18 mouse cellular contexts compared by ENCODE assay signal in genomic region chr16:11054871-11055270, GRCm38 (mm10). TPM values are rescaled to one million over a fixed set of nuclear protein-coding genes. Genes with fewer than 3 reads are reported as not detected.
DNase-seq lines count a peak whose midpoint lies in the region; ATAC-seq lines count a peak whose summit lies in the region.
"Had no signal": no experiment of that assay in that cellular context is flagged by ENCODE, and none has a peak within 500 bp of the region (broad histone marks: within the 10 kb centered on the region; RNA-seq: fewer than 3 reads in every experiment).

No protein-coding gene starts in this region.

- WGBS in heart, embryonic 16.5 days, result 51% methylated on average over 6 of the region's 6 CpGs
- 72% methylated on average over 6 of the region's 6 CpGs for WGBS in lung, embryonic 16.5 days

- ATAC-seq in heart, embryonic 16.5 days (replicated peaks; ENCODE audit: extremely low read depth, insufficient read depth, low FRiP score), result peak; percentile 47
- peak; percentile 63 for ATAC-seq in lung, embryonic 16.5 days (ENCODE audit: low read depth)

- no peaks in the 10 kb centered on the region for H3K9me3 ChIP-seq in heart, embryonic 16.5 days (replicated peaks; ENCODE audit: control insufficient read depth, low read length)
- H3K9me3 ChIP-seq in lung, embryonic 16.5 days (ENCODE audit: control insufficient read depth, low read length), result no peaks in the 10 kb centered on the region
- H3K9me3 ChIP-seq: forebrain, embryonic 12.5 days; limb, embryonic 12.5 days; liver, embryonic 13.5 days had no signal

- no peak overlapping the region for H3K9ac ChIP-seq in heart, embryonic 16.5 days (ENCODE audit: low read length)
- no peak overlapping the region for H3K9ac ChIP-seq in lung, embryonic 16.5 days (ENCODE audit: low read length)
- H3K9ac ChIP-seq: forebrain, embryonic 12.5 days; limb, embryonic 12.5 days; liver, embryonic 13.5 days had no signal

- no peak overlapping the region for H3K4me2 ChIP-seq in heart, embryonic 16.5 days (ENCODE audit: low read depth, low read length)
- H3K4me2 ChIP-seq in lung, embryonic 16.5 days (ENCODE audit: low read depth, low read length), result no peak overlapping the region
- H3K4me2 ChIP-seq: forebrain, embryonic 12.5 days; limb, embryonic 12.5 days; liver, embryonic 13.5 days; midbrain, embryonic 11.5 days had no signal

- intact Hi-C loops in heart, postnatal 36 days (cut with DNase I), result no loop called here

- H3K27ac ChIP-seq in heart, embryonic 16.5 days (ENCODE audit: low read length), result no peak overlapping the region
- H3K27ac ChIP-seq in lung, embryonic 16.5 days (ENCODE audit: low read length), result no peak overlapping the region
- H3K27ac ChIP-seq: forebrain, embryonic 12.5 days; limb, embryonic 12.5 days; liver, embryonic 13.5 days; macrophage had no signal

- no peaks in the 10 kb centered on the region for H3K4me1 ChIP-seq in heart, embryonic 16.5 days (ENCODE audit: control insufficient read depth, insufficient read depth, low read length)
- no peaks in the 10 kb centered on the region for H3K4me1 ChIP-seq in lung, embryonic 16.5 days (replicated peaks; ENCODE audit: control insufficient read depth, insufficient read depth, low read length)
- H3K4me1 ChIP-seq: forebrain, embryonic 12.5 days; limb, embryonic 12.5 days; liver, embryonic 13.5 days had no signal

- no peak overlapping the region for H3K4me3 ChIP-seq in heart, embryonic 16.5 days (ENCODE audit: low read length)
- no peak overlapping the region for H3K4me3 ChIP-seq in lung, embryonic 16.5 days (ENCODE audit: low read length)
- H3K4me3 ChIP-seq: forebrain, embryonic 12.5 days; limb, embryonic 12.5 days; liver, embryonic 13.5 days had no signal

- no peaks in the 10 kb centered on the region for H3K27me3 ChIP-seq in heart, embryonic 16.5 days (ENCODE audit: control insufficient read depth, insufficient read depth, low read length)
- no peaks in the 10 kb centered on the region for H3K27me3 ChIP-seq in lung, embryonic 16.5 days (ENCODE audit: control insufficient read depth, insufficient read depth, low read depth, low read length)
- H3K27me3 ChIP-seq: CH12.LX; forebrain, embryonic 12.5 days; limb, embryonic 12.5 days; liver, embryonic 13.5 days had no signal

- no peaks in the 10 kb centered on the region for H3K36me3 ChIP-seq in heart, embryonic 16.5 days (ENCODE audit: control insufficient read depth, insufficient read depth)
- H3K36me3 ChIP-seq in lung, embryonic 16.5 days (ENCODE audit: control insufficient read depth, insufficient read depth, low read length), result no peaks in the 10 kb centered on the region
- H3K36me3 ChIP-seq: forebrain, embryonic 12.5 days; limb, embryonic 12.5 days; liver, embryonic 13.5 days had no signal

- peak; percentile 47 for DNase-seq in gastrocnemius, adult 18-20 months (ENCODE audit: low spot score)
- DNase-seq in gastrocnemius, postnatal 25 days, result no peak
- DNase-seq in heart, postnatal 36 days, result no peak
- no peak for DNase-seq in lung, adult 18-20 months
- no peak for DNase-seq in urinary bladder, postnatal 36 days (ENCODE audit: low spot score in 2 of 2)
- DNase-seq: adrenal gland, postnatal 14 days; cerebellum, adult 11-12 months; cerebellum, postnatal 14 days; kidney, adult 11 months; liver, embryonic 13.5 days; retina, postnatal 1 day had no signal

RNA-seq across cellular contexts. Expression of gene Snn, which starts 5.9 kb away (rescaled TPM):
- 1 to 10 TPM; 2.4 to 3.4 TPM for total RNA-seq in gastrocnemius, adult 18-20 months (2021)
- total RNA-seq in gastrocnemius, postnatal 25 days (2021), result 1 to 10 TPM; 4.2 to 4.4 TPM
- 42.2 and 49.2 TPM in 2 replicates for polyA plus RNA-seq in heart, embryonic 16.5 days (2015; fragmentation: Nextera tagmentation; extraction: Ambion mirVana)
- total RNA-seq in heart, postnatal 36 days (2021), result 10 to 100 TPM; 28.1 to 33.8 TPM
- polyA plus RNA-seq in lung, embryonic 16.5 days (2015; fragmentation: Nextera tagmentation; extraction: Ambion mirVana), result 42.9 and 46.1 TPM in 2 replicates

RNA-seq across cellular contexts. Expression of gene Litaf, which starts 11.1 kb away (rescaled TPM):
- total RNA-seq in gastrocnemius, adult 18-20 months (2021), result 10 to 100 TPM in 1 of 2 experiments, 1 to 10 TPM in 1; 8.7 to 10.7 TPM
- 10 to 100 TPM in 1 of 2 experiments, 1 to 10 TPM in 1; 10.0 to 10.1 TPM for total RNA-seq in gastrocnemius, postnatal 25 days (2021)
- polyA plus RNA-seq in heart, embryonic 16.5 days (2015; fragmentation: Nextera tagmentation; extraction: Ambion mirVana), result 76.6 and 78.7 TPM in 2 replicates
- 10 to 100 TPM; 19.9 to 21.7 TPM for total RNA-seq in heart, postnatal 36 days (2021)
- 110 and 111 TPM in 2 replicates for polyA plus RNA-seq in lung, embryonic 16.5 days (2015; fragmentation: Nextera tagmentation; extraction: Ambion mirVana)

Comparison
In these comparisons a context has a peak if more than half of its experiments do, and no peak if none do; other contexts are left out.
1. RNA of gene Snn, which starts 5.9 kb away (total RNA-seq): 28.1 to 33.8 TPM in heart, postnatal 36 days; 4.2 to 4.4 TPM in gastrocnemius, postnatal 25 days and 2.4 to 3.4 TPM in gastrocnemius, adult 18-20 months; every median in the first group is over 4 times any median in the second.